Mouse (Mus musculus) CD4-positive, CD25-positive, alpha-beta regulatory T cell, adult 2 months (primary cell): ENCODE results near the gene Polr3f.
A peak's percentile ranks its signal among the peaks of the same experiment; 100 is the strongest.

Source experiments
- DNase-seq: peaks from one replicate; pipeline ENCODE4 v3.0.0-alpha.2; 2012; ENCODE audit warnings: low read depth, low spot score

The Polr3f gene

GRCm38 (mm10) chr2:144526981-144527820 lies at the start of gene Polr3f, which contains the start of gene Dzank1:
TSS of gene Polr3f (plus strand) at chr2:144527718.
TSS of gene Dzank1 (minus strand) at chr2:144527414.
- DNase-seq = peak; percentile 98

GRCm38 (mm10) chr2:144479421-144479820 lies 48.1 kb upstream of the Polr3f start:
- no peak for DNase-seq

DNA sequence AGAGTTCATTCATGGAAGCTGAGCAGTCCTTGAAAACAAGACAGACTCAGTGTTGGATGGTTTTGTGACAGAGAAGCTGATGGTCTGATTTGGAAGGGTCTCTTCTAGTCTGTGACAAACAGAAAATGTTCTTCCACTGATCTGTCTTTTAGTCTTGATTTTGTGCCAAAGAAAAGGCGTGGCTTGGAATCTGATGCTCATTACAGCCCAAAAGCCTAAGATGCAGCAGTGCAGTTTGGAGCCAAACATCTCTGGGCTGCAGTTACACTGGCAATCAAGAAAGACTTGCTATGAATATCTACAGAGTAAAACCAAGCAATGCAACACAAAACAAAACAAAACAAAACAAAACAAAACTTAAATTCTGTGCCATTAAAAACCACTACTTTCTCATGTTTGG lies 43.4 kb upstream of the Polr3f start:
- DNase-seq = no peak

- DNase-seq = no peak
Observed at GRCm38 (mm10) chr2:144485439-144485838, 42.1 kb upstream of the Polr3f start.

- DNase-seq = no peak
Observed at GRCm38 (mm10) chr2:144487476-144487875, 40.0 kb upstream of the Polr3f start.

- no peak for DNase-seq
Observed at GRCm38 (mm10) chr2:144489342-144489741, 38.2 kb upstream of the Polr3f start.

DNA sequence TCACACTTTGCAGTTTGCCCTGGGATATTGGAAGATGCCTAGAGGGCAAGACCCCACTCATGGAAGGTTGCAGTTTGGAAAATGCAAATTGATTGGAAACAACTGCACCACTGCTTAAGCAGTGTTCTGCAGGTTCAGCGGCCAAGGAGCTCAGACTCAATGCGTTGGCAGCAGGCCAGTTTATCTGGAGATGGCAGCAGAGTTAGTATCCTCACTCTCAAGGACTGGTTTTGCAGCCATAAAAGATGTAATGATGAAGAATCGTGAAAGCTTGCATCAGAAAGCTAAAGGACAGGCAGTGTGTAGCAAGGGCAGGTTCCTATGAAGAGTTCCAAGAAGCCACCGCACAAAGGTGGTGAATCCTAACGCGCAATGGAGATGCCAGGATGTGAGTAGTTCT lies 25.4 kb upstream of the Polr3f start:
- DNase-seq = no peak

DNA sequence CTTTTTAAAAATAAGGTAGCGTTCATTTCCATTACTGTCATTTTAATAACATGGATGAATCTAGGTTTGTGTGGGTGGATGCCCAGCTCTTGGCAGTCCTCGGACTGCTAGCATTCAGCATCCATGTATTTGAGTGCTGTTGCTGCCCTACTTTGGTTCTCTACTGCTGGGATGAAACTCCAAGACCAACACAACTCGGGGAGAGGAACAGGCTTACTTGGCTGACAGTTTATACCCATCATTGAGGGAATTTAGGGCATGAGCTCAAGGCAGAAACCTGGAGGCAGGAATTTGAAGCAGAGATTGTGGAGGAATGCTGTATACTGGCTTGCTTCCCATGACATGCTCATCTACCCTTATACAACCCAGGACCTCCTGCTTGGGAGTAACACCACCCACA lies 12.9 kb upstream of the Polr3f start:
- DNase-seq = no peak

DNA sequence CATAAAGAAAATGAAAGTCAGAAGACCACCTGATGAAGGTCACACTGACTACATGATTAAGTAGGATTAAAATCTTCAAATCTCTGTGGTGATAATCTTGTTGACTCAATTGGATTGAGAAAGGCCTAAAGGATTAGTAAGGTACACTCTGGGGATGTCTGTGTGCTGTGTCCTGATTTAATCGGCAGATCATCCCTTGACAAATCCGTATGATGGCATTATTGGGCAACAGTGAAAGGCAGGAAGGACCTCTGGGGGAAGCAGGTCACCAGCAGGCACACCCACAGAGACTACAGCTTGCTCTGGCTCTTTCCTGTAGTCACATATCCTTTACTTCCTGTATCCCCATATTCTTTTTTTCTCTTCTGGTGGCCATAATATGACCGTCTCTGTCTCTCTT lies 7.7 kb upstream of the Polr3f start:
- no peak for DNase-seq

GRCm38 (mm10) chr2:144525856-144526255 lies 1.7 kb upstream of the Polr3f start:
- DNase-seq = no peak

DNA sequence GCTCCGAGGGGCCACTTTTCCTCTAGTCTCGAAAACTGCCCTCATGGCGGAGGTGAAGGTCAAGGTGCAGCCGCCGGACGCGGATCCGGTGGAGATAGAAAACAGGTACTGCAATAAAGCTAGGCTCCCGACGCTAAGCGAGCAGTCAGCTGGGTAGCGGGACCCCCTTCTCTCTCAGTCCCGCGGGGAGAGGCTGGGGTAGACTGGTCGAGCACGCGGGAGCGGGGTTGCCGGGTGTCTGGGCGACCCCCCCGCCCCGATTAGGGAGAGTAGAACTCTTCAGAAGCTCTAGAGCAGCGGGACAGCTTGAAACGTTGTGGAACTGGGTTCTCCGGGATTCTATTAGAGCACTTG lies 280 bp downstream of the Polr3f start:
- no peak for DNase-seq

GRCm38 (mm10) chr2:144537123-144537522 lies 9.6 kb downstream of the Polr3f start:
- no peak for DNase-seq

DNA sequence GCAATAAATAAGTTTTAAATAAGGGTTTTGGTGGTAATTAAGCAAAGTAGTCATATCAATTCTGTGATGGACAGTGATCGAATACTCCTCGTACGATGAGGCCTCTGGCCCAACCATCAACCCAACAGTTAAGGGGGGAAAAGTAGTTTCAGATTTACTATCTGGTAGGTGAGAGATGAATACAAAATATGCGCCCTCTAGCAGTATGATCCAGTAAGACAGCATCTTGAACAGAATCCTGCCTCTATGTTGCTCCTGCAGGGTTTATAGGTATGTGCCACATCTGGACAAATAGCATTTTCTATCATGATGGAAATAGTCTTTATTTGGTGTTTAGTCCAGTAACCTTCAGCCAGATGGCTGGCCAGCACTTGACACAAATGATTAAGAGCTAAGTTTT lies 13.7 kb downstream of the Polr3f start:
- peak; percentile 32 for DNase-seq

DNA sequence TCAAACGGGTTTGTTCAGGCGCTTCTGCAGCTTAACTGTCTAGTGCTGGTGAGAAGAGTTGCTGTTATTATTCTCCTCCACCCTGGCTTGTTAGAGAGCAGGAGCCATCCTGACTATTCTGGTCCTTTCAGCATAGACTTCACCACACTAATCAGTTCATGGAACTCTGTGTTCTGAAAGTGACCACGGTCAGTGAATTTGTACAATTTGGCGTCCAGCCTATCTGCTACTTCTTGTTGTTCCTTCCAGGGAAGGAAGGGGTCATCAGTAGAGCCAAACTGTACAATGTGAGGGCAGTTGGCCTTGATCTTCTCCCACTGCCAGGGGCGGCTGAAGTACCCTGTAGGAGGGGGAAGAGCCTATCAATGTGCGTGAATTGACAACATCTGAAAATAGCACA lies 16.2 kb downstream of the Polr3f start:
- DNase-seq = no peak

GRCm38 (mm10) chr2:144544630-144545029 lies 17.1 kb downstream of the Polr3f start:
- DNase-seq = no peak

DNA sequence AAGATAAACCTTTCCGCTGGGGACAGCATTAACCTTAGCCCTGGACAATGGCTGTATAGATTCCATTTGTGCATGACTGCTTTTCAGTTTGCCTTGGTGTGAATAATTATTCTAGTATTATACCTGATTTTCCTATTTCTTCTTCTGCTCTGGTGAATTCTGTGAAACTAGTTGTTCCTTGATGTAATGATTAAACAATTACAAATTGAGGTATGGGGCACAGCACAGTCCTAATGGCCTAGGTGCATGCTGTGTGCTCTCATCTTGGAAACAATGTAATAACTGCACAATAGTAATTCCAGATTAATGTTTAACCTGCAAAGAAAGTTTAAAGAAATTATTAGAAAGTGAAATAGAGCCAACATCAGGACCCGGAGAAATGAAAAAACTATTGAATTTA lies 17.5 kb downstream of the Polr3f start:
- DNase-seq = no peak

GRCm38 (mm10) chr2:144545481-144545880 lies 18.0 kb downstream of the Polr3f start:
- no peak for DNase-seq

- no peak for DNase-seq
Observed at GRCm38 (mm10) chr2:144547559-144547958, 20.0 kb downstream of the Polr3f start.

GRCm38 (mm10) chr2:144550529-144550928 lies 23.0 kb downstream of the Polr3f start, which contains the start of gene Rbbp9:
TSS of gene Rbbp9 (minus strand) at chr2:144550869.
- peak; percentile 71 for DNase-seq

DNA sequence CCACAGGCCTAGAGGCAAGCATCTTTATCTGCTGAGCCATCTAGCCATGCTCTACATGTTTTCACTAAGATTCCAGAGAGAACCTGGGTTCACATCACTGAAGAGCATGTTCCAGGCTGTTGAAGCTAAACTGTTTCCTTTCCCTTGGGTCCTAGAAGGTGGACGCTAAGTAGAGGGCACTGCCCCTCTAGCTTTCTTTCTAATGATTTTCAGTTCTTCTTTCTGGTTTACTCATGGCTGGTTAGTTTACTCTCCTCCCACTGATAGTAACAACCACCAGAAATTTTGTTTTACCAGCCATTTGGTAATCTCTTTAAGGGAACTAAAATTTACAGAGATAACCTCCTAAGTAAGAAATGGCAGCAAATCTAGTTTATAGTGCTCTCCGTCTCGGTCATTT lies 26.4 kb downstream of the Polr3f start:
- DNase-seq = no peak

GRCm38 (mm10) chr2:144555286-144555819 lies 27.8 kb downstream of the Polr3f start:
- no peak for DNase-seq

- DNase-seq = peak; percentile 97
Observed at GRCm38 (mm10) chr2:144555820-144556552, 28.5 kb downstream of the Polr3f start, which contains the start of gene Sec23b. TSS of gene Sec23b (plus strand) at chr2:144556229.
